Mouse (Mus musculus): ENCODE results near the gene Smtn.

GRCm38 (mm10) chr11:3583127-3583526 is 42.7 kb upstream of the Smtn start:
- TF ChIP-seq CTCF (IDR thresholded peaks at IDR 0.05; ENCODE audit: extremely low read depth, insufficient read depth, insufficient read length, insufficient replicate concordance) (no peak), POLR2A (IDR thresholded peaks at IDR 0.05; ENCODE audit: low read depth, low read length) (no peak)
